Mouse (Mus musculus) cerebellum, postnatal 36 days (tissue): ENCODE measurements around the gene Actl10.
A peak's percentile ranks its signal among the peaks of the same experiment; 100 is the strongest.

Source experiments
- DNase-seq, 2 experiments: peaks; one replicate each; pipeline ENCODE4 v3.0.0; 2021 to 2022; ENCODE audit warnings: mixed read lengths in 2 of 2

Actl10 gene

DNA sequence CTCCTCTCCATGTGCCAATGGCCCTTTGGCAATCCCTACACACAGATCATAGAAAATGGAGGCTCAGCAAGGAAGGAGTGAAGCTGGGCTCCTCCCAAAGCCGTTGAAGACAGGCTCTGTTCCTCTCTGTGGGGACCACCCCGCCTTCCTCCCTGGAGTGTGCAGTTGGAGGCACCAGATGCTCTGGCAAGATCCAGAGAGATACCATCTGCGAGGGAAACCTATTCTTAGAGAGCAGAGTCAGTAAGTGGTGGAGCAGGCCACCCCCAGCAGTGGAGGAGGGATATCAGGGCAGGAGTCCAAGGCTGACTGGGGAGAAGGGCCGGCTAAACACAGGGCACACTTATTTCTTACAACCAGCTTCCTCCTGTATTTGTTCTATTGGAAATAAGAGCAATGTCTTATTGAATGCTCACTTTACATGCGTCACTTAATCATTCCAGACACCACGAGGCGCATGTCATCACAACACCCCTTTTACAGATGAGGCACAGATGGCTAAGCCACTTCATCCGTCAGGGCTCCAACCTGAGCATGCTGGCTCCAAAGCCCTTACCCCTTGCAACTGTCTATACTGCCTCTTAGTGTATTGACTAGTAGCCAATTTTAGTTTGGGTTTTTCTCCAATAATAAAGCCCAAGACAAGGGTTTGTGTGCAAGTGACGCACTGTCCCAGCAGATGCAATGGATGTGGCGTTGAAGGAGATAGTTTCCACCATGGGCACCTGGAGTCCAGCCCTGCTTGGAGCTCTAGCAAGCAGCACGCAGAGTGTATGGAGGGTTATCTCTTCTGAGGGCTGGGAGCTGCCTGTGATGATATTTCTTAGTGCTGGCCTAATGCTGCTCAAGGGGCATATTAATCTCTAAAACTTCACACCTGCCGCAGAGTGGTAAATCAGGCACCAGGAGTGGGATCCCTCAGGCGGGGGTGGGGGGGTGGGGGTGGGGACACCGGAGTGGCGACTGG lies 32.6 kb downstream of the Actl10 start:
- peak; percentile 76 to 82 for DNase-seq

DNA sequence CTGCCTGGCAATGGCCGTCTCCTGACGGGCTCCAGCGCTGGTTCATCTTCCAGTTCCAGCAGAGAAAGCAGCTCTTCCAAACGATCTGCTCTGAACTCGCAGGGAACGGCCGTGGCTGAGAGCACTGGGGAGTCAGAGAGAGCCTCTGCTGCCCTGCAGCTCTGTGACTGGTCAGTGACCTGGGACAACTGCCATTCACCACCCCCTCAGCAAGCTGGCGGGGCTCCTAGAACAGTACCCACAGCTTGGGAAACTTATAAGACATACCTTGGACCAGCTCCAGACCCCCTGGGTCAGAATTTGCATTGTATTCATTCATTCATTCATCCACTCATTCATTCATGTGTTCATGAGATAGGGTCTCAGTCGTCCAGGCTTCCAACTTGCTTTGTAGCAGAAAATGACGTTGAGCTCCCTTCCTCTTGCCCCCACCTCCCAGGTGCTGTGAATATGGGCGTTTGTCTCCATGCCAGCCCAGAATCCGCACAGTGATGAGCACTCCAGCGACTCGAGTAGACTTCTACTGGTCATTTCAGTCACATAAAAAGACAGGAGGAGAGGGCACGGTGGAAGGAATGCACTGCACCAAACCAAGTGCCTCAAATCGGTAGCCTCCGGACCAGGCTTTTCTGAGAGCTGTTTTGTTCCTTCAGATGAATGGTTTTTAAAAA lies 33.5 kb downstream of the Actl10 start:
- peak; percentile 29 to 35 for DNase-seq

DNA sequence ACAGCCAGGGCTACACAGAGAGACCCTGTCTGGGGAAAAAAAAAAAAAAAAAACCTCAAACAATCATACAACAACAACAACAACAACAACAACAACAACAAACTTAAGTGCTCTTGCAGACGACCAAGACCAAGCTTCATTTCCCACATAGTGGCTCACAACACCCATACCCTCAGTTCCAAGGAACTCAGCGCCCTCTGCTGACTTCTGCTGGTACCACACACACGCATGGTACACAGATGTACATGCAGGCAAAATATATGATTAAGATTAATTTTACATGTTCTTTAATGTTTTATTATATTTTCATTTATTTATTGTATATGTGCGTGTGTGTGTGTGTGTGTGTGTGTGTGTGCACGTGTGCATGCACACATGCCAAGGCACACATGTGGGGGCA lies 34.8 kb downstream of the Actl10 start:
- DNase-seq: no peak

DNA sequence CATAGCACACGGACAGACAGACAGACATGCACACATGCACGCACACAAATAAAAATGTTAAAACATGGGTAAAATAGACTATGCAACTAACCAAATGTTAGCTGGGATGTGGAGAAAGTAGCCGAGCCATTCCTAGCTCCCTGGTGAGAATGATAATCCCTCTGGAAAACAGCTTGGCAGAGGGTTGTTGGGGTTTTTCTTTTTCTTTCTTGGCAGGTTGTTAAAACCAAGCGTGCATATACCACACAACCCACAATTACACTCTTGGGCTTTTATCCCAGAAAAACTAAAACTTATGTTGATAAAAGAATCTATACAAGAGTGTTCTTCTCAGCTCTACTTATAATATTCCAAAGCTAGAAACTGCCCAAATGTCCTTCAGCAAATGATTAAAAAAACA lies 37.5 kb downstream of the Actl10 start:
- DNase-seq: no peak

DNA sequence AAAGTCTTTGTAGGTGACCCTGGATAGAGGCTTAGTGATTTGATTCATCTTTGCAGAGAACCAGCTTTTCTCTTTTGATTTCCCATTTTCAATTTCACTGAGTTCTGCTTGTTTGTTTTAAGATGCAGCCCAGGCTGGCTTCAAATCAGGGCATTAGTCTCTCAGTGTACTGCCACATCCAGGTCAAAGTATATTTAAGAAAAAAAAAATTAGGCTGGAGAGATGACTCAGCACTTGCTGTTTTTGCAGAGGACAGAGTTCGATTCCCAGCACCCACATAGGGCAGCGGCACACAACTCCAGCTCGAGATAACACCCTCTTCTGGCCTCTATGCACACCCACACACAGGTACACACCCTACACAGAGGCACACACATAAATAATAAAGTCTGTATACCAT lies 39.7 kb downstream of the Actl10 start:
- DNase-seq: no peak

- peak in 1 of 2 experiments; percentile 31 for DNase-seq
Measured at GRCm38 (mm10) chr2:154593025-154593424, 41.4 kb downstream of the Actl10 start.

DNA sequence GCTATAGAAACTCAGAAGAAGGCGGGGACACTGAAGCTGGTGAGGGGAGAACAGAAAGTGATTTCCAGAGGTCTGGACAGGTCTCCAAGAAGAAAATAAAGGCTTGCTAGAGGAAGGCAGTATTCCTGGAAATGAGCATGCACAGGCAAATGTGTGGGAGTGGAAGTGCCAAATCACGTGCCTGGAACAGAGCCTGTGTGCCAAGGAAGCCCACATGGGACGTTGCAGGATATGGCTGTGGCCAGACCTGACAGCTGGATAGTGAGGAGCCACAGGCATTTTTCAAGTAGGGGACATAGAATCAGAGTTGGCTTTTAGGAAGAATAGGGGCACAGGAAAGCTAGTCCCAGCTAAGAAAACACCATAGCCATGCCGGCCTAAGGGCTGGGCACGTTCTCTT lies 44.2 kb downstream of the Actl10 start:
- DNase-seq: peak in 1 of 2 experiments; percentile 33

GRCm38 (mm10) chr2:154597399-154597798 lies 45.8 kb downstream of the Actl10 start:
- DNase-seq: no peak

GRCm38 (mm10) chr2:154600586-154600985 lies 49.0 kb downstream of the Actl10 start:
- DNase-seq: no peak

DNA sequence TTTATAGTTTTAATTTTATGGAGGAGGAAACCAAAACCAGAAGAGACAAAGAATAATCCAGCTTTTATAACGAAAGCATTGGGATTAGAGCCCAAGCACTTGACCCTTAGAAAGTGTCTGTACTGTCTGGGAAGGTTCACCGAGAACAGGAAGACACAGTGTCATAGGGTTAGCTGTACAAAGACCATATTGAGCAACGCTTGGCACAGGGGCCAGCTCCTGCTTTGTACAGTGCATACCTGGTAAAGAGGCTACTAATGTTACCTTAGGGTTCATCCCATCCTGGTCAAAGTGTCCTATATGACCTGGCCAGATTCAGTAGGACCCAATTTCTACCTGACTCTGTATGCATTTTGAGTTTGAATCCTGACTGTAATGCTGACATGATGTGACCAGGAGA lies 49.7 kb downstream of the Actl10 start:
- no peak for DNase-seq
